Comparison of ENCODE assay signal across 23 mouse cellular contexts in genomic region chr8:119403912-119404311, GRCm38 (mm10). TPM values are rescaled to one million over a fixed set of nuclear protein-coding genes. Genes with fewer than 3 reads are reported as not detected.
DNase-seq lines count a peak whose midpoint lies in the region; ATAC-seq and TF ChIP-seq lines count a peak whose summit lies in the region.
"Had no signal": no experiment of that assay in that cellular context is flagged by ENCODE, and none has a peak within 500 bp of the region (broad histone marks: within the 10 kb centered on the region; RNA-seq: fewer than 3 reads in every experiment).

No protein-coding gene starts in this region.

- H3K27ac ChIP-seq in kidney, embryonic 15.5 days: 0 out of 2 replicates have a peak overlapping the region, but pooled peaks have one; percentile 27
- H3K27ac ChIP-seq in kidney, postnatal 0 days: no peak overlapping the region
- H3K27ac ChIP-seq: embryonic facial prominence, embryonic 10.5 days; embryonic facial prominence, embryonic 12.5 days; forebrain, embryonic 13.5 days; forebrain, embryonic 15.5 days had no signal

- no peaks in the 10 kb centered on the region for H3K9me3 ChIP-seq in kidney, embryonic 15.5 days (replicated peaks)
- no peaks in the 10 kb centered on the region for H3K9me3 ChIP-seq in kidney, postnatal 0 days (replicated peaks; ENCODE audit: low read length)
- H3K9me3 ChIP-seq: embryonic facial prominence, embryonic 10.5 days; embryonic facial prominence, embryonic 12.5 days; forebrain, embryonic 13.5 days; forebrain, embryonic 15.5 days; G1E had no signal

- no peak for TF ChIP-seq CTCF in kidney, postnatal 0 days (IDR thresholded peaks at IDR 0.05; ENCODE audit: low read depth)

- no peak overlapping the region for H3K9ac ChIP-seq in kidney, embryonic 15.5 days
- no peak overlapping the region for H3K9ac ChIP-seq in kidney, postnatal 0 days (ENCODE audit: low read depth, low read length)
- H3K9ac ChIP-seq: embryonic facial prominence, embryonic 12.5 days; forebrain, embryonic 13.5 days; forebrain, embryonic 15.5 days; forebrain, postnatal 0 days had no signal

- no peaks in the 10 kb centered on the region for H3K27me3 ChIP-seq in kidney, embryonic 15.5 days
- no peaks in the 10 kb centered on the region for H3K27me3 ChIP-seq in kidney, postnatal 0 days (ENCODE audit: insufficient read depth, low read length)
- H3K27me3 ChIP-seq: CH12.LX; embryonic facial prominence, embryonic 12.5 days; forebrain, embryonic 13.5 days; forebrain, embryonic 15.5 days; Patski had no signal

- peaks cover 11% of the 10 kb centered on the region; the same call in 1 of the 2 replicates for H3K4me1 ChIP-seq in kidney, embryonic 15.5 days
- no peaks in the 10 kb centered on the region for H3K4me1 ChIP-seq in kidney, postnatal 0 days (replicated peaks; ENCODE audit: insufficient read depth, low read length)
- H3K4me1 ChIP-seq: forebrain, embryonic 13.5 days; forebrain, embryonic 15.5 days had no signal

- ATAC-seq in kidney, embryonic 15.5 days (replicated peaks; ENCODE audit: low FRiP score): peak; percentile 82
- ATAC-seq in kidney, postnatal 0 days (replicated peaks; ENCODE audit: low FRiP score, low read depth): peak; percentile 25; the same call in 1 of the 2 replicates
- ATAC-seq: activated CD4-positive, CD25-positive, alpha-beta regulatory T cell, adult 4 months; CD4-positive, CD25-positive, alpha-beta regulatory T cell, adult 4 months; forebrain, embryonic 13.5 days; forebrain, embryonic 15.5 days; forebrain, postnatal 0 days; Patski had no signal

- 44% methylated on average over 10 of the region's 10 CpGs for WGBS in kidney, embryonic 15.5 days
- 40% methylated on average over 10 of the region's 10 CpGs for WGBS in kidney, postnatal 0 days

- DNase-seq in cerebellum, adult 11-12 months: peak; percentile 2
- DNase-seq in cerebellum, adult 18-20 months: no peak
- DNase-seq in kidney, postnatal 14 days: no peak
- DNase-seq in kidney, postnatal 0 days (ENCODE audit: low spot score): peak; percentile 21
- DNase-seq in kidney, adult 18-20 months: no peak
- DNase-seq: adrenal gland, adult 8-10 months; adrenal gland, postnatal 36 days; B cell, adult 2 months; cerebellum, adult 2 months; cerebellum, adult 9-10 months; cerebellum, postnatal 10 days; cerebellum, postnatal 25 days; forebrain, postnatal 0 days had no signal

- H3K4me3 ChIP-seq in kidney, embryonic 15.5 days (replicated peaks): no peak overlapping the region
- H3K4me3 ChIP-seq in kidney, postnatal 0 days (replicated peaks; ENCODE audit: low read depth, low read length): no peak overlapping the region
- H3K4me3 ChIP-seq: embryonic facial prominence, embryonic 10.5 days; embryonic facial prominence, embryonic 12.5 days; forebrain, embryonic 13.5 days; forebrain, embryonic 15.5 days had no signal

- peaks cover 44% of the 10 kb centered on the region for H3K36me3 ChIP-seq in kidney, embryonic 15.5 days
- H3K36me3 ChIP-seq in kidney, postnatal 0 days (ENCODE audit: insufficient read depth, low read length): peaks cover 19% of the 10 kb centered on the region; the same call in 1 of the 2 replicates

- H3K4me2 ChIP-seq in kidney, embryonic 15.5 days: no peak overlapping the region
- H3K4me2 ChIP-seq in kidney, postnatal 0 days (ENCODE audit: low read length): no peak overlapping the region
- H3K4me2 ChIP-seq: embryonic facial prominence, embryonic 12.5 days; forebrain, embryonic 13.5 days; forebrain, embryonic 15.5 days had no signal

RNA-seq across cellular contexts. Expression of gene Mlycd, which starts 9.2 kb away (rescaled TPM):
- 11.7 and 12.8 TPM in 2 replicates for polyA plus RNA-seq in kidney, embryonic 15.5 days (2015; fragmentation: Nextera tagmentation; extraction: Ambion mirVana)
- 19.5 and 21.9 TPM in 2 replicates for polyA plus RNA-seq in kidney, postnatal 0 days (2015; fragmentation: Nextera tagmentation; extraction: Ambion mirVana)

RNA-seq across cellular contexts. Expression of gene Osgin1, which starts 30.0 kb away (rescaled TPM):
- polyA plus RNA-seq in kidney, embryonic 15.5 days (2015; fragmentation: Nextera tagmentation; extraction: Ambion mirVana): 2.0 and 3.5 TPM in 2 replicates
- 4.1 and 4.4 TPM in 2 replicates for polyA plus RNA-seq in kidney, postnatal 0 days (2015; fragmentation: Nextera tagmentation; extraction: Ambion mirVana)

RNA-seq across cellular contexts. Expression of gene Necab2, which starts 42.6 kb away (rescaled TPM):
- 2.3 and 3.3 TPM in 2 replicates for polyA plus RNA-seq in kidney, embryonic 15.5 days (2015; fragmentation: Nextera tagmentation; extraction: Ambion mirVana)
- 0.61 and 0.79 TPM in 2 replicates for polyA plus RNA-seq in kidney, postnatal 0 days (2015; fragmentation: Nextera tagmentation; extraction: Ambion mirVana)
- polyA plus RNA-seq: activated CD4-positive, CD25-positive, alpha-beta regulatory T cell, adult 4 months; CD4-positive, CD25-positive, alpha-beta regulatory T cell, adult 4 months; G1E had no signal

RNA-seq across cellular contexts. Expression of gene Hsbp1, which starts 59.6 kb away (rescaled TPM):
- 322 TPM in 2 replicates for polyA plus RNA-seq in kidney, embryonic 15.5 days (2015; fragmentation: Nextera tagmentation; extraction: Ambion mirVana)
- polyA plus RNA-seq in kidney, postnatal 0 days (2015; fragmentation: Nextera tagmentation; extraction: Ambion mirVana): 354 and 357 TPM in 2 replicates

Comparison
In these comparisons a context has a peak if more than half of its experiments do, and no peak if none do; other contexts are left out.
1. DNase-seq: peak in cerebellum, adult 11-12 months (single experiment) and kidney, postnatal 0 days (single experiment); none in cerebellum, adult 18-20 months (0 of 2), kidney, postnatal 14 days (single experiment) and kidney, adult 18-20 months (single experiment).